Comparison of ENCODE assay signal across 16 mouse cellular contexts in genomic region chrX:41425651-41426050, GRCm38 (mm10). TPM values are rescaled to one million over a fixed set of nuclear protein-coding genes. Genes with fewer than 3 reads are reported as not detected.
DNase-seq lines count a peak whose midpoint lies in the region; ATAC-seq lines count a peak whose summit lies in the region.
"Had no signal": no experiment of that assay in that cellular context is flagged by ENCODE, and none has a peak within 500 bp of the region (broad histone marks: within the 10 kb centered on the region; RNA-seq: fewer than 3 reads in every experiment).

No protein-coding gene starts in this region.

- H3K36me3 ChIP-seq in forebrain, embryonic 13.5 days (ENCODE audit: poor library complexity, severe bottlenecking), result no peaks in the 10 kb centered on the region
- no peaks in the 10 kb centered on the region for H3K36me3 ChIP-seq in forebrain, embryonic 12.5 days (replicated peaks)
- H3K36me3 ChIP-seq in hindbrain, embryonic 12.5 days, result no peaks in the 10 kb centered on the region
- H3K36me3 ChIP-seq in neural tube, embryonic 13.5 days, result no peaks in the 10 kb centered on the region
- no peaks in the 10 kb centered on the region for H3K36me3 ChIP-seq in intestine, embryonic 15.5 days
- H3K36me3 ChIP-seq: liver, embryonic 12.5 days; midbrain, embryonic 12.5 days had no signal

- no peaks in the 10 kb centered on the region for H3K9me3 ChIP-seq in forebrain, embryonic 13.5 days (replicated peaks)
- no peaks in the 10 kb centered on the region for H3K9me3 ChIP-seq in forebrain, embryonic 12.5 days
- no peaks in the 10 kb centered on the region for H3K9me3 ChIP-seq in hindbrain, embryonic 12.5 days (replicated peaks)
- no peaks in the 10 kb centered on the region for H3K9me3 ChIP-seq in neural tube, embryonic 13.5 days
- H3K9me3 ChIP-seq in intestine, embryonic 15.5 days, result no peaks in the 10 kb centered on the region
- H3K9me3 ChIP-seq: liver, embryonic 12.5 days; midbrain, embryonic 12.5 days had no signal

- H3K27ac ChIP-seq in forebrain, embryonic 13.5 days, result no peak overlapping the region
- H3K27ac ChIP-seq in forebrain, embryonic 12.5 days, result no peak overlapping the region
- no peak overlapping the region for H3K27ac ChIP-seq in hindbrain, embryonic 12.5 days
- H3K27ac ChIP-seq in neural tube, embryonic 13.5 days (replicated peaks), result 0 out of 2 replicates have a peak overlapping the region, but pooled peaks have one; percentile 18
- no peak overlapping the region for H3K27ac ChIP-seq in intestine, embryonic 15.5 days
- H3K27ac ChIP-seq: heart, adult 2 months; liver, embryonic 12.5 days; midbrain, embryonic 12.5 days had no signal

- intact Hi-C loops in left cerebral cortex, postnatal 4 days (cut with DNase I), result no loop called here
- intact Hi-C loops in left cerebral cortex, postnatal 36 days (cut with DNase I), result no loop called here

- peak; percentile 67; the same call in 1 of the 2 replicates for ATAC-seq in forebrain, embryonic 13.5 days
- ATAC-seq in forebrain, embryonic 12.5 days (ENCODE audit: low FRiP score), result no peak
- peak; percentile 80 for ATAC-seq in hindbrain, embryonic 12.5 days (ENCODE audit: low FRiP score)
- peak; percentile 67; the same call in 1 of the 2 replicates for ATAC-seq in neural tube, embryonic 13.5 days (ENCODE audit: low read depth)
- ATAC-seq in intestine, embryonic 15.5 days, result no peak
- ATAC-seq: liver, embryonic 12.5 days had no signal

- DNase-seq in left cerebral cortex, postnatal 4 days, result peak; percentile 5
- DNase-seq in left cerebral cortex, postnatal 36 days (ENCODE audit: low spot score in 2 of 2), result no peak
- DNase-seq in frontal cortex, postnatal 14 days (ENCODE audit: low spot score in 2 of 2), result no peak
- DNase-seq: B cell, adult 2 months; heart, adult 2 months; kidney, postnatal 14 days; lung, postnatal 10 days; right cerebral cortex, postnatal 25 days; thymus, postnatal 14 days had no signal

- no peak overlapping the region for H3K9ac ChIP-seq in forebrain, embryonic 13.5 days
- H3K9ac ChIP-seq in forebrain, embryonic 12.5 days, result no peak overlapping the region
- H3K9ac ChIP-seq in hindbrain, embryonic 12.5 days, result no peak overlapping the region
- H3K9ac ChIP-seq in neural tube, embryonic 13.5 days, result no peak overlapping the region
- no peak overlapping the region for H3K9ac ChIP-seq in intestine, embryonic 15.5 days
- H3K9ac ChIP-seq: liver, embryonic 12.5 days; midbrain, embryonic 12.5 days had no signal

- H3K4me2 ChIP-seq in forebrain, embryonic 13.5 days, result no peak overlapping the region
- H3K4me2 ChIP-seq in forebrain, embryonic 12.5 days, result no peak overlapping the region
- H3K4me2 ChIP-seq in hindbrain, embryonic 12.5 days (replicated peaks), result no peak overlapping the region
- H3K4me2 ChIP-seq in neural tube, embryonic 13.5 days, result peak overlapping the region; percentile 29
- H3K4me2 ChIP-seq in intestine, embryonic 15.5 days (replicated peaks), result no peak overlapping the region
- H3K4me2 ChIP-seq: liver, embryonic 12.5 days; midbrain, embryonic 12.5 days had no signal

- 57% methylated on average over 6 of the region's 6 CpGs for whole genome bisulfite sequencing in forebrain, embryonic 13.5 days
- WGBS in forebrain, embryonic 12.5 days, result 71% methylated on average over 6 of the region's 6 CpGs
- 44% methylated on average over 6 of the region's 6 CpGs for WGBS in hindbrain, embryonic 12.5 days
- WGBS in neural tube, embryonic 13.5 days, result 45% methylated on average over 6 of the region's 6 CpGs
- WGBS in intestine, embryonic 15.5 days, result 46% methylated on average over 6 of the region's 6 CpGs

- H3K4me3 ChIP-seq in forebrain, embryonic 13.5 days, result no peak overlapping the region
- H3K4me3 ChIP-seq in forebrain, embryonic 12.5 days (replicated peaks), result no peak overlapping the region
- H3K4me3 ChIP-seq in hindbrain, embryonic 12.5 days, result no peak overlapping the region
- no peak overlapping the region for H3K4me3 ChIP-seq in neural tube, embryonic 13.5 days
- no peak overlapping the region for H3K4me3 ChIP-seq in intestine, embryonic 15.5 days (replicated peaks)
- H3K4me3 ChIP-seq: heart, adult 2 months; liver, embryonic 12.5 days; midbrain, embryonic 12.5 days had no signal

- H3K4me1 ChIP-seq in forebrain, embryonic 13.5 days, result no peaks in the 10 kb centered on the region
- H3K4me1 ChIP-seq in forebrain, embryonic 12.5 days, result no peaks in the 10 kb centered on the region
- H3K4me1 ChIP-seq in hindbrain, embryonic 12.5 days, result no peaks in the 10 kb centered on the region
- no peaks in the 10 kb centered on the region for H3K4me1 ChIP-seq in neural tube, embryonic 13.5 days (replicated peaks)
- no peaks in the 10 kb centered on the region for H3K4me1 ChIP-seq in intestine, embryonic 15.5 days (replicated peaks)
- H3K4me1 ChIP-seq: liver, embryonic 12.5 days; midbrain, embryonic 12.5 days had no signal

- H3K27me3 ChIP-seq in forebrain, embryonic 13.5 days, result no peaks in the 10 kb centered on the region
- H3K27me3 ChIP-seq in forebrain, embryonic 12.5 days, result no peaks in the 10 kb centered on the region
- H3K27me3 ChIP-seq in hindbrain, embryonic 12.5 days, result no peaks in the 10 kb centered on the region
- H3K27me3 ChIP-seq in neural tube, embryonic 13.5 days, result no peaks in the 10 kb centered on the region
- H3K27me3 ChIP-seq in intestine, embryonic 15.5 days (replicated peaks), result no peaks in the 10 kb centered on the region
- H3K27me3 ChIP-seq: liver, embryonic 12.5 days; midbrain, embryonic 12.5 days had no signal

RNA-seq across cellular contexts. Expression of gene Gria3, which starts 25.0 kb away (rescaled TPM):
- polyA plus RNA-seq in forebrain, embryonic 13.5 days (2015; fragmentation: Nextera tagmentation; extraction: Ambion mirVana), result 6.9 and 7.5 TPM in 2 replicates
- polyA plus RNA-seq in forebrain, embryonic 12.5 days (2016; fragmentation: Nextera tagmentation; extraction: Ambion mirVana), result 4.1 TPM in 2 replicates
- total RNA-seq in left cerebral cortex, postnatal 4 days (2021), result 10 to 100 TPM; 70.6 to 71.6 TPM
- 100 to 1,000 TPM; 192 to 238 TPM for total RNA-seq in left cerebral cortex, postnatal 36 days (2021)
- 8.4 and 10.2 TPM in 2 replicates for polyA plus RNA-seq in hindbrain, embryonic 12.5 days (2016; fragmentation: Nextera tagmentation; extraction: Ambion mirVana)
- polyA plus RNA-seq in neural tube, embryonic 13.5 days (2015; fragmentation: Nextera tagmentation; extraction: Ambion mirVana), result 9.0 and 13.6 TPM in 2 replicates
- 6.2 and 7.3 TPM in 2 replicates for polyA plus RNA-seq in intestine, embryonic 15.5 days (2015; fragmentation: Nextera tagmentation; extraction: Ambion mirVana)

Comparison
In these comparisons a context has a peak if more than half of its experiments do, and no peak if none do; other contexts are left out.
1. ATAC-seq: peak in forebrain, embryonic 13.5 days (single experiment), hindbrain, embryonic 12.5 days (single experiment) and neural tube, embryonic 13.5 days (single experiment); none in forebrain, embryonic 12.5 days (single experiment) and intestine, embryonic 15.5 days (single experiment).